Mouse (Mus musculus): ENCODE measurements around the gene Utp11. TPM values are rescaled to one million over a fixed set of nuclear protein-coding genes. Genes with fewer than 3 reads are reported as not detected.

Gene Utp11
- total RNA-seq, 2 experiments from 2014 or later = 14.1 to 14.3 TPM

DNA sequence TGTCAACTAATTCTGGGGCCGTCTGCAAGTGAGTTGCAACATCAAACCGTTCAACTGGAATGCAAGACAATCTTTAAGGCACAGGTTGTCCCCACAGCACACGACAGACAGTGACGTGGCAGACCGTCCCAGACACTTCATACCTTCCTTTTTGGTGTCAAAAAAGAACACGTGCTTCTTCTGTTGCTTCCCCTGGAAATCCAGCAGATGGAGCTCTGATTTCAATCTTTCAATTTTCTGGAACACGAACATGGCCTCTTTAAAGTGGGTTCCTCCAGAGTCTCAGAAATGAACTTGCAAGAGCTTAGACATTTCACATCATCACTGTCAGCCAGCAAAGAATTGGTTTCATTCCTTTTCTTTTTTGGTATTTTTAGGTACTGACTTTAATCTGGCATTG lies 11.1 kb downstream of the Utp11 start:
- intact Hi-C loops (cut with DNase I) = no loop called here
- DNase-seq (ENCODE audit: low spot score in 2 of 2) = peak in 1 of 2 experiments; percentile 58

DNA sequence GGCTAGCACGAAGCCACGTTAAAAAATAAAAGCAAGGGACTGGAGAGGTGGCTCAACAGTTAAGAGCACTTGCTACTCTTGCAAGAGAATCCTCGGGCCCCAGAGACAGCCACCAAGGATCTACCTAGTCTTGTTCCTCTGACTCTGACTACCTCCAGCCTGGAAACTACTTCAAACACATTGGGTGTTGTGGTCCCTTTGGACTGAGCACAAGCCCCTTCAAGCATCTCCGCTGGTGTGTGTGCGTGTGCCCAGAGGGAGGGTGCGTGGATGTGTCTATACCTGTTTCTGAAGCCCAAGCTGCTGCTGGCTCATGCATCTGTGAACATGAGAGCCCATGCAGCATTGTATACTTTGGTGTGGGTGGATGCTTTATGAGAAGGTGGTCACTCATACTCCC lies 17.4 kb downstream of the Utp11 start:
- no peak for DNase-seq (ENCODE audit: low spot score in 2 of 2)
- intact Hi-C loops (cut with DNase I) = loop anchor here (5.0 kb wide), 1 partner anchor 734 kb away; no protein-coding TSS in a partner anchor

DNA sequence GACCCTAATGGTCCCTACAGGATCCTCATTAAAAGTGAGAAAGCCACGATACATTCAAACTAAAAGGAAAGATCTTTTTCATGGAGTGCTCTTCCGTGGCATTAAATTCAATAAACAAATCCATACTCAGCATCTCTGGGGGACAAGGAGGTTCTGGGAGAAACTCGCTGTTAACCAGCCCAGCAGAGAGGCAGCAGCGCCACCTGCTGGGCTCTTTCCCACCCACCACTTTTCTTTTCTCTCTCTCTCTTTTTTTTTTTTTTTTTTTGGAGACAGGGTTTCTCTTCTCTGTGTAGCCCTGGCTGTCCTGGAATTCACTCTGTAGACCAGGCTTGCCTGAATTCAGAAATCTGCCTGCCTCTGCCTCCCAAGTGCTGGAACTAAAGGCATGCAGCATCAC lies 18.4 kb downstream of the Utp11 start:
- DNase-seq (ENCODE audit: low spot score in 2 of 2) = peak; percentile 78 to 82
- intact Hi-C loops (cut with DNase I) = loop anchor here (5.0 kb wide), 1 partner anchor 733 kb away; no protein-coding TSS in a partner anchor

DNA sequence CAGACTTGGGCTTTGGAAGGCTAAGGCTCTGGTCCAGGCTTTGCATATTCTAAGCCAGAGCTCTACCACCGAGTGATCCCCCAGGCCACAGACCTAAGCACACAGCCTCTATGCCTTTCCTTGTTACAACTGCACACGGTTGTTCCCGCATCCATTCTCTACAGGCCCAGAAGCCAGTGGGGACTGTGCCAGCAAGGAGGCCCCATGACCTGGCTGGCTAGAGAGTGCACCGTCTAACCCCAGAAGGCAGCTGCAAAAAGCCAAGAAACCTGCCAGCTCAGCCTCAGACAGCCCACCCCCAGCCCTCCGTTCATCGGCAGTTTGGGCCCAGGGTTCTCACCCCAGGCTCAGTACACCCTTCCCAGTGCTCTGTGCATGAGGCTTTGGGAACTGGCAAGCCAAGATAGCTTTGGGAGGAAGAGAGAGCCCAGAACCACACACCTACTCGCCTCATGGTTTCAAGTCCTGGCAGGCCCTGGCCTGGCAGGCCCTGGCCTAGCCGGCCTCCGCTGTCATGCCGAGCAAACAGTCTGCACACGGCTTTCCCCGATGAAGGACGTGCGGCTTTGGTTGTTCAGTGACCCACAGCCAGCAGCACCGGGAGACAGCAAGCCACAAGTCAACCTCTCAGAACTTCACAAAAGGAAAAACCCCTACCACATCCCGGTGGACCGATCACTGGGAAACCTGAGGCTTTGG lies 18.9 kb downstream of the Utp11 start:
- intact Hi-C loops (cut with DNase I) = loop anchor here (5.0 kb wide), 3 partner anchors 277 to 732 kb away; no protein-coding TSS in a partner anchor

DNA sequence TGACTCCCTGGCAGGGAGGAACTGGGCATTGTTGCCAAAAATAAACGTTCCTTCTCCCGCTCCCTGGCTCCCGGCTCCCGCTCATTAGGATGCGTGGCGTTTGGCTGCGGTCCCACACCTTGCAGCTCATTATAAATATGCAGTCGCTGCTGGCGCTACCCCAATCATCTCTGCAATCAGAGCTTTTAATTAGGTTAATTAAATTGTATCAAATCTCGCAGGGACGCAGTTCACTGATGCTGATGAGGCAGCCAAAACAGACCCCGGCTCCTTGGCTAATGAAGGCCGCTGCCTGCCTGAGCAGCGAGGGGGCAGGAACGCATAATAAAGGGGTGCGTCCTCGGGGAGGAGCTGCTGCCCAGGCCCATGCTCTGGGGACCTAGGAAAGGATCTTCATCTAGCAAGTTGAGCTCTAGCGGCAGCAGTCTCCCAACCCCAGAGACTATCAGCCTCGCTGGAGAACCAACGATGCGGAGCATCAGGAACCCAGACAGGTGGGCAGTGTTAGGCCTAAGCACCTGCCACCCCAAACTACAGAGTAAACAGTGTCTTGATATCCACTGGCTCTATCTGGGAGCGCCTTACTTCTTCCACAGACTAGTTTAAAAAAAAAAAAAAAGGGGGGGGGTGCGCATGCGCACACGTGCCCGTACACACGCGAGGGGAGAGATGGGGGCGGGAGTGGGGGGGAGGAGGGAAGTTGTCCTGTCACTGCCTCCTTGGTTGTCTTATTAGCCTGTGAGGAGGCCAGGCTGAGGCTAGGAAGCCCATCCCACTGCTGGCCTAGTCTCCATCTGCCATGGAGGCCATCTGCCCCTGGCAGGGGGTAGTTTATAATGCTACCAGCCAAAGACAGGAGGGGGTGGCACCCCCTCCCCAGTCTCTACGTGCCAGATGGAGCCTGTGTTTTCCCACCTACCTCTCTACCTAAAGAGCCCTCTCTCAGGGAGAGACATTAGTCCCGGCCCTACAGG lies 20.8 kb downstream of the Utp11 start:
- intact Hi-C loops (cut with DNase I) = loop anchor here (5.0 kb wide), 2 partner anchors 275 to 445 kb away; no protein-coding TSS in a partner anchor
- DNase-seq (ENCODE audit: low spot score in 2 of 2) = peak; percentile 42 to 65

More for the DNA sequence above, 18.9 kb downstream of the Utp11 start:
- DNase-seq (ENCODE audit: low spot score in 2 of 2) = no peak

DNA sequence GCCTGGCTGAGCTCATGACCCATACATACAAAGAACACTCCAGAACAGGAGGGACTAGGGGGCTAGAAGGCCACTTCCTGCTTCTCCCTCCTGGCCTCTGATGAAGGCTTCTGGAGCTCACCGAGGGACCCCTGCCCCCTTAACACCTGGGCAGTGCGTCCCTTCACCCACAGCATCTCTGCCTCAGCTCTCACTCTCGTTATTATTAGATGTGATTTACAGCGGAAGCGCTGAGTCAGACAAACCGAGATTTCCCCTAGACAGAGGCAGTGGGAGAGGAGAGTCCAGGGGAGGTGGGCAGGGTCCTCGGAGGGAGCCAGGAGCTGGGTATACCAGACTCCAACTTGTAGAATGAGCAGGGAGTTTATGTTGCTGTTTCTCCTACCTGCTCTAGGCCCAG lies 21.8 kb downstream of the Utp11 start:
- intact Hi-C loops (cut with DNase I) = loop anchor here (5.0 kb wide), 2 partner anchors 274 to 444 kb away; no protein-coding TSS in a partner anchor
- no peak for DNase-seq (ENCODE audit: low spot score in 2 of 2)

DNA sequence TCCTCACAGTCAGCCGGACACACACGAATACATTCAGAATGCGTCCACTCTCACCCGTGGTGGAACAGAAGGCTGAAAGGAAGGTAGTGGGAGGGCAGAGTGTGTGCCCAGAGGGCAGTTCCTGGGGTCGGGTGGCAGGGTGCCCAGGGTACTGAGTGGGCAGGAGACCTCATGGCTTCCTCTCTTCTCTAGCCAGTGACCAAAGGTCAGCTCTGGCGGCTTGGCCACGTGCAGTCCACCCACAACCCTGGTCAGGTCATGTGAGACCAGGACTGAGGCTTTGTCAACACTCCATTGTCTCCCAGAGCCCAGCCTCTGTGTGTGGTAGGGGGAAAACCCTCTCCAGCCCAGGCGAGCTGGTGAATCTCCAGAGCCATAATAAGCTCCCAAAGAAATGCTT lies 23.2 kb downstream of the Utp11 start:
- no peak for DNase-seq (ENCODE audit: low spot score in 2 of 2)
- intact Hi-C loops (cut with DNase I) = loop anchor here (5.0 kb wide), 2 partner anchors 273 to 443 kb away; no protein-coding TSS in a partner anchor

DNA sequence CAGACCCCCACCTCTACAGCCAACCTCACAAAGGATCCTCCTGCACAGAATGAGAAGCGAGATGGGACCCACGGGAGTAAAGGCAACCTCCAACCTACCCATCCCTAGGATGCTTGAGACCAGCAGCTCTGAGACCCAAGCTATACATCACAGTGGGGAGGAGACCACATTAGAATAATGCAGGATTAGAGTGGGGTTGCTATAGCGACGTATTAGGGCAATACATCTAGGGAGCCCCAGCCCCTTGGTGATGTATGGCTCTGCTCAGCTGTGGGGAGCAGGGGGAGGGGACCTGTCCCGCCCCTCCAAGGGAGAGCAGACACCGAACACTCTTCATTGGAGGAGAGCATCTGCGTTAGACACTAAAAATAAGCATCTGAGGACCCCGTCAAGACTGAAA lies 25.3 kb downstream of the Utp11 start:
- intact Hi-C loops (cut with DNase I) = loop anchor here (5.0 kb wide), 1 partner anchor 711 kb away; no protein-coding TSS in a partner anchor
- DNase-seq (ENCODE audit: low spot score in 2 of 2) = no peak

DNA sequence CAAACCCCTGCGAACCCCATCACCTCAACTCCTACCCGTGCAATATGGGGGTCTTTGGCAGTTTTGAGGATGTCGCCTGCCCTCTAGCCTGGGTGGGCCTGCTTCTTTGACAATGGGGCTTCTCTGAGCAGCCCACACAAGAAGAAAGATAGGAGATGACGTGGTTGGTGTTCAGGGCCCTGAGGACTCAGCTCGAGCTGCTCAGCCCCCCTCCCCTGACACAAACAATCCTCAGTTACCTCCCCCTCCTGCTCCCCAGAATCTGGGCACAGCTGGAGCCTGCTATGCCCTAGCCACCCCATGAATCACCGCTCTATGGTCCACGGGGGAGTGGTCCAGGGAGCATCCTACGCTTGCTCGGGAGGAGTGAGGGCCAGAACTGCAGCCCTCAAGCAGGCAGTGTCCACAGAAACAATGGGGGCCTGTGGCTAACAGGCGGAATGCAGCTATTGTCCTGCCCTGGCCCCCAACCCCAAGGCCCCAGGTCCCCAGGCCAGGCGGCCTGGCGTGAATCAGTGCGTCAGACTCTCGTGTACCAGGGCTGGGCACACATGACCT lies 25.8 kb downstream of the Utp11 start:
- intact Hi-C loops (cut with DNase I) = loop anchor here (5.0 kb wide), 1 partner anchor 710 kb away; no protein-coding TSS in a partner anchor
- DNase-seq (ENCODE audit: low spot score in 2 of 2) = no peak

DNA sequence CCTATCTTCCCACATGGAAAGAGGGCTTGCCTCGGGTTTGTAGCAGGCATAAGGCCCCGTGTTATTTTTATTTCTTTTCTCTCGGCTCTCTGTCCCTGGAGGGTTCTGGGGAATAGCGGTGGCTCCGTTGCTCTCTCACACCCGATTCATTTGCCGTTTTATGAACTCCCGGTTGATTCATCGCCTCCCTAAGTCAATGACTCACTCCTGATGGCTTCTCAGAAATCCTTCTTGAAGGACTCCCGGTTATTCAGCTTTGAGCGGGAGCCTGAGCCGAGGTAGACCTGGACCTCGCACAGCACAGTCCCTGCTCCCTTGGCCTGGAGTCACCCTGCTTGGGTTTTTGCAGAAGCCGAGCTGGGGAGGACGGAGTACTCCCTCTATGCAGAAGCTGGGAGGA lies 28.8 kb downstream of the Utp11 start:
- DNase-seq (ENCODE audit: low spot score in 2 of 2) = no peak
- intact Hi-C loops (cut with DNase I) = loop anchor here (5.0 kb wide), 3 partner anchors 87 to 707 kb away; no protein-coding TSS in a partner anchor

DNA sequence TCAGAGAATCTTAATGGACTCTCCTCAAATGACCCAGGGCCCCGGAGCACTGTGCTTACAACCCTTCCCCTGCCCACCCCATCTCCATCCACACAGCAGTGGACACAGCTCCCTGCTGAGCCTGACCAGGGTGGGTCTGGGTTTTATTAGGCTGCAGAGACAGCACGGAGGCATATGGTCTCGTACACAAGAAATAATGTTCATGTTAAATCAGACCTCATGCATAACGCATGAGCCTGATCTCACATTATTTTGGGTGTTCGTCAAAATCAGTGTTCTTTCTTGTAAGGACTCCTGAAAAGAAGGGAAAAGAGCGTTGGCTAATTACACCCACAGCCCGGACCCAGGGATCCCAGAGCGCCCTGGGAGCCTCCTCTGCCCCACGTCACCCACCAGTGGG lies 29.2 kb downstream of the Utp11 start:
- intact Hi-C loops (cut with DNase I) = loop anchor here (5.0 kb wide), 2 partner anchors 87 to 522 kb away; no protein-coding TSS in a partner anchor
- no peak for DNase-seq (ENCODE audit: low spot score in 2 of 2)

DNA sequence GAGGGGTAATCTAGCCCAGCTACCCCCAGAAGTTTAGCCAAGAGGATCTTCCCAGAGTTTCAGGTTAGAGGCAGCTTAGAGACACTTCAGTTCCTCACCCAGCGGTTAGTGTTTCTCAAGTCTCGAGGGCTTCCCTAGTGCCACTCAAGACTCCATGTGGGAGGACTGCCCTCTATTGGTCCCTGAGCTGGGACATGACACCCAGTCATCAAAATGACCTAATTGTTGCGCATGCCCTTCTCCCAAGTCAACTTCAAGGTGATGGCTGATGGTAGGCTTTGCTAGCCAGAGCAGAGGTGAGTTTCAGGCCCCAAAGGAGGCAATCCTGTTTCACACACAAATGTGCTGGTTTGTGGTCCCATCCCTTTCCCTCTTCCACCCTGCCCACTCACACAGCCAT lies 30.4 kb downstream of the Utp11 start:
- intact Hi-C loops (cut with DNase I) = loop anchor here (5.0 kb wide), 2 partner anchors 86 to 521 kb away; no protein-coding TSS in a partner anchor
- DNase-seq (ENCODE audit: low spot score in 2 of 2) = no peak

DNA sequence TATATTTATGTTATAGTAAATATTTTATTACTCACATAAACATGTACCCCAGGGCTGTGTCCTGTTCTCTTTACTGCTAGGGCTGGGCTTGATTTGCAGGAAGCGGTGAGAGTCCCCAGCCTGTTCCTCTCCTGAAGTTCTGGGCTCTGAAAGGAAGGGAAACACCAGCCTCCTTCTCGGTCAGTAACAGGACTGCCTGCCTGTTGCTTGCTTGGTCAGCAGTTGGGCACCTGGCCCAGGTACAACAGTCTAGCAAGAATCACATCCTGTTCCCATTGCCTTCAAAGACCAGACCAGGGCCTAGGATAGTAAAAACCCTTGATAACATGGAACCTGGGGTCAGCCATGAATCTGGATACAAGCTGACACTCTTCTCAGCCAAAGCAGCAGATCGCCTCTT lies 32.8 kb downstream of the Utp11 start:
- intact Hi-C loops (cut with DNase I) = loop anchor here (5.0 kb wide), 2 partner anchors 83 to 518 kb away; no protein-coding TSS in a partner anchor
- DNase-seq (ENCODE audit: low spot score in 2 of 2) = no peak

DNA sequence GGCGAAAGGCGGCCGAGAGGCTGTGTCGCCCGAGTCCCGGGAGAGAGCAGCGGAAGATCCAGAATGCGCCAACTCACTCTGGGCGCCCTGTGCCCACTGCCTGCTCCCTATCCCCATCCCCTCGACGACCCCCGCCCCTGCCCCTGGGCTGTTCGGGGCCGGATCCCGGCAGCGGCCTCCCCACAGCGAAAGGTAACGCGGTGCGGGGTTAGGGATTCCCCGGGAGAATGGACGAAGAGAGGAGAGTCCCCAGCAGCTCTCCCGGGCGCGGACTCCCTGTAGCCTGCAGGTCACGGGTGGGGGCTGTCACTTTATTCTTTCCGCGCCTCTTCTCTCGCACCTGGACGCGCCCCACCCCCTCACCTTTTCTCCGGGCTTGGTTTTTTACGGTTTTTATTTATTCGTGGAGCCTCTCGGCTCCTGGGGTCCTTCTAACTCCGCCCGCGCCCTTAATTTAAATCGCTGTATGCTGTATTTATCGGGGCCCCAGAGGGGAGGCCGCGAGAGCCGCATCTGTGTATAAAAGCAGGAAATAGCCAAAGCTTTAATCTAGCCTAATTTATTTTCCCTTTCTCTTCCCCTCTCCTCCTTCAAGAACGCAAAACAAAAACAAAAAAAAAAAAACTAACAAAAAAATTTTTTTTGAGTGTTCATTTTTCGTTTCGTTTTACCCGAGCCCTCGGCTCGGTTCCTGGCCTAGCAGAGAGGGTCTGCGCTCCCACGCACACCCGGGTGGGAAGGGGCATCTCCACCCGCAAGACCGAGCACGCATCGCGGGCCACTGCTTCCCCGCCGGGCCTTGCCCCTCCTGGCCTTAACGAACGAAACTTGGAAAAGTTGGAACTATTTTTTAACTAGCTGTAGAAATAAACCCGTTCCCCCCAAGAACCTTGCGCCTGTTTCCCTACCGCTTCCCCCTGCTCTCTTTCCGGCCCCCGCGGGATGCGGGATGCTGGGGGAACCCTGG lies 33.9 kb downstream of the Utp11 start:
- DNase-seq (ENCODE audit: low spot score in 2 of 2) = no peak
- intact Hi-C loops (cut with DNase I) = loop anchor here (5.0 kb wide), 2 partner anchors 82 to 517 kb away; no protein-coding TSS in a partner anchor

DNA sequence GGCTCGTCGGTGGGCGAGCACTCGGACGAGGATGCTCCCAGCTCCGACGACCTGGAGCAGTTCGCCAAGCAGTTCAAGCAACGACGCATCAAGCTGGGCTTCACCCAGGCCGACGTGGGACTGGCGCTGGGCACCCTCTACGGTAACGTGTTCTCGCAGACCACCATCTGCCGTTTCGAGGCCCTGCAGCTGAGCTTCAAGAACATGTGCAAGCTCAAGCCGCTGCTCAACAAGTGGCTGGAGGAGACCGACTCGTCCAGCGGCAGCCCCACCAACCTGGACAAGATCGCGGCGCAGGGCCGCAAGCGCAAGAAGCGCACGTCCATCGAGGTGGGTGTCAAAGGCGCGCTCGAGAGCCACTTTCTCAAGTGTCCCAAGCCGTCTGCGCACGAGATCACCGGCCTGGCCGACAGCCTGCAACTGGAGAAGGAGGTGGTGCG lies 35.0 kb downstream of the Utp11 start:
- intact Hi-C loops (cut with DNase I) = no loop called here
- no peak for DNase-seq (ENCODE audit: low spot score in 2 of 2)

DNA sequence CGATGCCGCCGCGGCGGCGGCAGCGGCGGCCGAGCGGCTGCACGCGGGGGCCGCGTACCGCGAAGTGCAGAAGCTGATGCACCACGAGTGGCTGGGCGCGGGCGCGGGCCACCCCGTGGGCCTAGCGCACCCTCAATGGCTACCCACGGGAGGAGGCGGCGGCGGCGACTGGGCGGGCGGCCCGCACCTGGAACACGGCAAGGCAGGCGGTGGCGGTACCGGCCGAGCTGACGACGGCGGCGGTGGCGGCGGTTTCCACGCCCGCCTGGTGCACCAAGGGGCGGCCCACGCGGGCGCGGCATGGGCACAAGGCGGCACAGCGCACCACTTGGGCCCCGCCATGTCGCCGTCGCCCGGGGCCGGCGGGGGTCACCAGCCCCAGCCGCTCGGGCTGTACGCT lies 35.6 kb downstream of the Utp11 start:
- intact Hi-C loops (cut with DNase I) = no loop called here
- no peak for DNase-seq (ENCODE audit: low spot score in 2 of 2)

DNA sequence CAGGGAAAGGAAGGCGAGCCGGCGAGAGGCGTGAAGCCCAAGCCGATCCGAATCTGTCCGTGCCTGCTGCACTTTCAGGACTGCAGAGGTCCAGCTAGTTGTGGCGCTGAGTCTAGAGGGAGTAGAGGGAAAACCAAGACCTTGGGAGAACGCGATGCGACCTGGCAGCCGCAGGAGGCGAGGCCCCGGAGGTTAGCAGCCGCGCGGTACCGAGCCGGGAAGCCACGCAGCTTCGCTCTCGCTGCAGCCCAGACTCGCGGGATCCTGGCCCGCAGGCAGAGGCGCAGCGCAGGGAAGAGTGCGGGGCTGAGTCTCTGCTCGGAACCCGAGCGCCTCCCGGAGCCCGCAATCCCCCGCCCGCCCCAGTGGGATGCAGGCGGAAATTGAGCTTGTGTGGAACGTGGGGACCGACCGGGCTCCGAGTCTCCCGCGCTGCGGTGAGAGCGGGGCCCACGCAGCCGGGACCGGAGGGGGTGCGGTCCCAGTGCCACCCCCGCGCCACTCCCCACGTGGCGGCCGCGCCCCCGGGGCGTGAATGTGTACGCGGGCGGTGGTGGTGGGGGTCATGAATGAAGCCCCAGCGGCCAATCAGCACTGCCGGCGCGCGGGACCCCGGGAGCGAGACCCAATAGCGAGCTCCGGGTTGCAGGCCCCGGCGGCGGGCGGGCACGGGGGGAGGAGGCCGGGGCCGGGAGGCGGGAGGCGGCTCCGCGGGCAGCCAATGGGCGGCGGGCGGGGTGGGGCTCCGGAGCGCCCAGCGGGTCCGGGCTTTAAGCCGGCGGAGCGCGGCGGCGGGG lies 36.3 kb downstream of the Utp11 start:
- intact Hi-C loops (cut with DNase I) = no loop called here
- peak; percentile 89 to 91 for DNase-seq (ENCODE audit: low spot score in 2 of 2)

DNA sequence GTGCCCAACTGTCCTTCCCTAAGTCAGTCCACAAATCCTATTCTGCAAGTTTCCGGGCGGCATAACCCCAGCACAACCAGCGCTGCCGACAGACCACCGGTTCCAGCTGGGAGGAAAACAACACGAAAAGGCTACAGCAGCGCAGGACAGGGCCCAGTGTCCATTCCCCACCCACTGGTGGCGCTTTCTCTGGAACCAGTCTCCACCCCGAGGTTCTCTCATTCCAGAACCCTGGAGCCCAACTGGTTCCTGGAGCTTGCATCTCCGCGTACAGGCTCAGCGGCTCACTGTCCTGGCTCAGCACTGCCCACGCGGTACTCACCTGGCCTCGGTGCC lies 36.9 kb downstream of the Utp11 start, which contains the start of gene Pou3f1:
Gene Pou3f1, plus strand, starts transcription at position 290 of the 336 bp plus-strand sequence.
- DNase-seq (ENCODE audit: low spot score in 2 of 2) = no peak

More for the DNA sequence above, 36.9 kb downstream of the Utp11 start, which contains the start of gene Pou3f1:
- intact Hi-C loops (cut with DNase I) = no loop called here

Data from left cerebral cortex, postnatal 14 days (tissue).